Mouse (Mus musculus) natural killer cell, adult 2 months (primary cell): ENCODE data around the gene Ddx58.

Experiments
- DNase-seq, 2 experiments: peaks; one replicate each; pipeline ENCODE4 v3.0.0; 2022; ENCODE audit warnings: low spot score in 2 of 2

Ddx58 gene

DNA sequence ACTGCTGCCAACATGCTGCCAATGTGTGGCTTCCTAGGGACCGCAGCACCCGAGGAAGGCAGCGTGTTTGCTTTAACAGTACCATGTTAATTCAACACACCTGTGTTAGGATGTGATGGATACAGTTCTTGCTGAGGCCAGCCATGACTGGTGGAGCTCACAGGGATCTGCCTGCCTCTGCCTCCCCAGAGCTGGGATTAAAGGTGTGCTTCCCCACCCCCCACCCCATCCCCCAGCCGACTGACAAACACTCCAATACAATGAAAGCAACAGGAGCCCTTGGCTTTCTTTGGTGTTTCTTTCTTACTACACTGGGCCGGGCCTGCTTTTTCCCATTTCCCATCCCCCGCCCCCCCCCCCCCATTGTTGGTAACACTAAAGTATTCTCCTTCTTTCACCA lies 5.4 kb downstream of the Ddx58 start:
- DNase-seq: no peak

DNA sequence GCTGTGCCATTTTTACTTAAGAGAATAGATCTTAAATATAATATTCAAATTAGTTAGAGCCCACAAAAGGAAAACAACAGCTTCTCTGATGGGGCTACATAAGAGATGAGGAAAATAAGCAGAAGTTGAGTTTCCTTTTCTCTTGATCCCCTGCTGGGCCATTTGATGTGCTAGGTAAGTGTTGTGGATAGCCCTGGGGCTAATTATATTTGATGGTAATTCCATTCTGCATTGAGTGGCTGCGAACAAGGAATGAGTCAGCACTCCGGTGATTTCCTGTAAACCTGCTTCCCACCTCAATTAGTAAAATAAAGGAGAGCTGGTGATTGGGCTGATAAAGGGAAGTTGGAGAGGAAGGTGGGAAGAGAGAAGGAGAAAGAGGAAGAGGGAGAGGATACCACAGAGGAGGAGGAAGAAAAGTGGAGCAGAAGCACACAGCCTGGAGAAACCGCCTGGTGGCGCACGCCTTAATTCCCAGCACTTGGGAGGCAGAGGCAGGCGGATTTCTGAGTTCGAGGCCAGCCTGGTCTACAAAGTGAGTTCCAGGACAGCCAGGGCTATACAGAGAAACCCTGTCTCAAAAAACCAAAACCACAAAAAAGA lies 6.5 kb downstream of the Ddx58 start:
- no peak for DNase-seq

DNA sequence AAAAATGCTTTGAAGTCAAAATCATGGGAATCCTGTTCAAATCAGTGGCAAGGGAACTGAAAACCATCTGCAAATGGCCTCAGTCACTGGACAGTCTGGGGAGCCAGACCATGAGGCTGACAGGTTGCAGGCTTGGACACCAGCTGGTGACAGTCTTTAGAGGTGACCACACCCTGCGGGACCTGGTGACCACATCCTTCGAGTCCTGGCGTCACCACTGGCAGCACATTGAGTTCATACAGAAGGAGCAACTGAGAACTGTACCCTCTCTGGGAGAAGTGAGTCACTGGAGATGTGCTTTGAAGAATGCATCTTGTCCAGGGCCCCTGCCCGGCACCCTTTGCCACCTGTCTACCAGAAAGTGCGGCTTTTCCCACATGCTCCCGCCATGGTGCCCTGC lies 9.9 kb downstream of the Ddx58 start:
- peak; percentile 68 to 79 for DNase-seq

DNA sequence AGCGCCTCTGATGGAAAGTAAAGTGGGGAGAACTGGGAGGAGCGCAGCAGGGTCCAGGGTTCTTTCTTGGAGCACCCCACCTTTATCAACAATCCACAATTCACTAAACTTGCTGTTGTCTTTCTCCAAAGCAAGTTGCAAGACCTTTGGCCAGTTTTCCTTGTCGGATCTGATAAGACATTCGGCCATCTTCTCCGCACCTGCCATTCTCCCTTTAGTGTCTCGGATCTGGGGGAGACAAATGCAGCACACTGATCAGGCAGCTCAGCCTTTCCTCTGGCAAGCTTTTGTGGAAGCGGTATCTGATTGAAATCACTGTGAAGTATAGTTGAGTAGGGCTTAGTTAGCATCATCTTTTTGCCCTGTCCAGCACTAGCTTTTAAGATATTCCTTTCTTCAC lies 11.7 kb downstream of the Ddx58 start:
- DNase-seq: no peak

DNA sequence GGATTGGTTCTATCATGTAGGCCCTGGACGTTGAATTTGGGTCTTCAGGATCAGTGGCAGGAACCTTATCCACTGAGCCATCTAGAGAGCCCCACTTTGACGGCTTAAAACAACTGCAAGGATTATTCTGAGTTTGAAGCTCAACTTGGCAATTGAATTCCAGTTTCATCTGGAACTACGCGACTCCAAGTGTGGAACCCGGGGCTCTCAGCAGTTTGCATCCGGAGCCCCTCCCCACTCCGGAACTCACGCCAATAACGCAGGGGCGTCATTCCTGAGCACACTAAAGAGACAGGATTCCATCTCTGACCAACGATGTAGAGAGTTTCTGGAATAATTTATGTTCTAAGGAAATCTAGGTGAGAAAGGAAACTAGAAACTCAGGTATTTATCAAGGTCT lies 12.5 kb downstream of the Ddx58 start:
- DNase-seq: no peak

DNA sequence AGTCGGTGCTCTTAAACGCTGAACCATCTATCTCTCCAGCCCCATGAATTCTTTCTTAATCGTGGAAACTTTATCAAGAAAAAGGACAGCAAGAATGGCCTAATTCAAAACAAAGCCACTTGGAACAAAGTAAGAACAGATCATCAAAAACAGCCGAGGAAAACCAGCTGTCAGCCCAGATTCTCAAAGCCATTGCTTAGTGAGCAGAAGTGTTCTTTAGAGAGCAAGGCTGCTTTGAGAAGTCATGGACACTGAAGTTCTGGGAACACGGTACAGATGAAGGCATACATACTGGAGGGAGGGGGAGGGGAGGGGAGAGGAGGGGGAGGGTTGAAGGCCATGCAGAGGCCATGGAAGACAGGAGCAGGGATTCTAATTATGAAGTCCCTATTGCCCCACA lies 13.5 kb downstream of the Ddx58 start:
- no peak for DNase-seq

DNA sequence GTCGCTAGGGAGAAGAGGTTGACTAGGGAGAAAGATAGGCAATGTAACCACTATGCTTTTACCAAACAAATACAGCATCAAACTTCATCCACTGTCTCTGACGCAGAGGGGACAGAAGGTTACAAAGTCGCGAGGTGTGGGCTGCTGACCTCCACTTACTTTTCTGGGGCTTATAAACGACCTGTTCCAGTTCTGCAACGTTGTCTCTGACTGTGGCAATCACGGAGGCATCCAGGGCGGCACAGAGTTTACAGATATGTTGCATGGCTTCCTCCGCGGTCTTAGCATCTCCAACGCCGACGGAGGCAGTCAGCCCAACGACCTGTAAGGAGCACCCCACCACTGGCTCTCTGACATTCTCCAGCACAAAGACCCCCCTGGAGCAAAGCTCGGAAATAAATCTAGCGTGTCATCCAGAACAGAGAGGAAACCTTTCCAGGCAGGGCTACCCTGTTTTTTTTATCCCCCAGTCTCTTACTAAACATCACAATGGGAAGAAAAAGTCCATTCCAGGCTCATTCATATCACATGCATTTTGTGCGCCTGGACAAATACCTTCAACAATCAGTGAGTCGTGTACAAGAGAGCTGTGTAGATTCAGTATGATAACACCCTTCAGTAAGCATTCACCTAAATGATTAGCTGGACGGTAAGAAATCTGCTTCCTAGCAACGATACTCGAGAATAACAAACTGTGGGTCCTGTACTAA lies 17.6 kb downstream of the Ddx58 start:
- DNase-seq: no peak

DNA sequence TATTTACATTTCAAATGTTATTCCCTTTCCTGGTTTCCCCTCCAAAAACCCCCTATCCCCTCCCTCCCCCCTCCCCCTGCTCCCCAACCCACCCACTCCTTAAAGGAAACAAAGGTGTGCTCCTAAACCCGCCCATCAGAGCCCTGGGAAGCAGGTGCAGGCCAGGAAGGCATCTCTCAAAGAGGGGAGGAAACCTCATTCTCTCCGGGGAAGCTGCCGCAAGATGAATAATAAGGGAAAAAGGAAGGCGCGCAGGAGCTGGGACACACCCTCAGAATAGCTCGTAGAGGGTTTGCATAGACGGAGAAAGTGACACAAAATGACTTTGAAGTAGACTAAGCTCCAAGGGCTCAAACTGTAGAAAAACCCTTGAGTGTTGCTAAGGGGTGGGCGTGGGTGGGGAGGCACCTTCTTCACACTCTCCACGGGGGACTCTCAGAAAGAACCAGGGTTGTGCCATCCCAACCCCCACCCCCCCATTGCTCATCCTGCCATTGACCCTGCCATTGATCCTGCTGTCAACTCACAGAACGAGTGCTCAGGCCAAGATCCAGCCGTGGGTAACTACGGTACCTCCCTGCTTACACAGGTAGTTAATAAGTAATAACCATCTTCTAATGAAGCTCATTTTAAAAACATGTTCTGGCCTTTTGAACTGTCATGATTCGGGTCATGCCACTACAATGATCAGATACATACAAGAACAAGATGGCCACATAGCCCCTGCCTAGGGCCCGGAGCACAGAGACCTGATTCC lies 18.4 kb downstream of the Ddx58 start:
- no peak for DNase-seq

DNA sequence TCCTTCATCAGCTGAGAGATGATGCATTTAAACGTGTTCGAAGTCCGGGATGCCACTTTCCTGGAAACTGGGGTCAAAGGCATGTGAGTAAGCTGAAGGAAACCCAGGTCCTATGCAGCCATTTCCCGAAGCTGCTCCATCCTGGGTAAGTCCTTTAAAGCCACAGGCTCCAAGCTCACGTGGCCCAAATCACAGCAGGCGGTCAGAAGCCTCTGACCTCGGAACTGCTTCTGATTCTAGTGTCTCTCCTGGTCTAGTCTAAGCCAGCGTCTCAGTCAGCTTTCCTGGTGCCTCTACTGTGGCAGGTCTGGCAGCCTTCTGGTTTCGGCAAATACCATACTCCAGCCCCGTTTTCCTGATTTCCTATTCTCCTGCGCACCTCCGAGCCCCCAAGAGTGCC lies 19.2 kb downstream of the Ddx58 start:
- DNase-seq: no peak

DNA sequence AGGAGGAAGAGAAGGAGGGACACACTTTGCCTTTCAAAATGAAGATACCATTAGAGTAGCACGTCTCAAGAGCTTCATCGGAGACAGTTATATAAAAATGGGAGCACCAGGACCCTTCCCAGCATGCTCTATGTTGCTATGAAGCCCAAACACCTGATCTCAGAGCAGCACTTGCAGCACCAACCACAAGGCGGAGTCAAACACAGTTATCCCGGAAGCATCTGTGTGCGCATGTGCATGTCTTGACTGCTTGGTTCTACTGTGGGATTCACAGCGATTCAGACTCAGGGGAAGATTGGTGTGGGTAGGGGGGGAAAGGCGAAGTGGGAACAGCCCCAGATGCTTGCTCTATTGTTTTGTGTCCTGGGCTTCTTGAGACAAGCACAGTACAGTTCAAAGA lies 21.2 kb downstream of the Ddx58 start:
- DNase-seq: peak in 1 of 2 experiments; percentile 30

DNA sequence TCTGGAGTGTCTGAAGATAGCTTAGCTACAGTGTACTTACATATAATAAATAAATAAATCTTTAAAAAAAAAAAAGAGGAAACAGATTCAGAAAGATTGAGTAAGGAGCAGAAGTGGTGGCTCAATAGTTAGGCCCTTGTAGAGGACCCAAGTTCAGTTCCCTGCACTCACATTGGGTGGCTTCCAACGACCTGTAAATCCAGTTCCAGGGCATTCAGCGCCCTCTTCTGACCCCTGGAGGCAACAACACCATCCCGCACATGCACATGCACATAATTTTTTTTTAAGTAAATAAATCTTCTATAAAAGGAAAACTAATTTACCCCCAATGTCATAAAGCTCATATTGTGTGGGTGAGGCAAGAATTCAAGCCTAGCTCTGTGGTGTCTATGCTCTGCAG lies 21.7 kb downstream of the Ddx58 start:
- no peak for DNase-seq

DNA sequence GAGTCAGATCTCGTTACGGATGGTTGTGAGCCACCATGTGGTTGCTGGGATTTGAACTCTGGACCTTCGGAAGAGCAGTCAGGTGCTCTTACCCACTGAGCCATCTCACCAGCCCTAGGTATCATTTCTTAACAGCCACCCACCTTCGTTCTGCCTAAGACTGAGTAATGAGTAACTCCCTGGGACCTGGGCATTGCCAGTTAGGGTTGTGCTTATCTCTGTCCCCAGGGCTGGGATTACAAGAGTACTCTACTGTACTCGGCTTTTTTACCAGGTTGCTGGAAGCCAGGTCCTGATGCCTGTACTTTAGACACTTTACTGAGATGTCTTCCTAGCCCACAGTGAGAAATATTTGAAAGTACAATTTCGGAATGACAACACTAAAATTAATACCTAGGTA lies 27.5 kb downstream of the Ddx58 start:
- DNase-seq: no peak

DNA sequence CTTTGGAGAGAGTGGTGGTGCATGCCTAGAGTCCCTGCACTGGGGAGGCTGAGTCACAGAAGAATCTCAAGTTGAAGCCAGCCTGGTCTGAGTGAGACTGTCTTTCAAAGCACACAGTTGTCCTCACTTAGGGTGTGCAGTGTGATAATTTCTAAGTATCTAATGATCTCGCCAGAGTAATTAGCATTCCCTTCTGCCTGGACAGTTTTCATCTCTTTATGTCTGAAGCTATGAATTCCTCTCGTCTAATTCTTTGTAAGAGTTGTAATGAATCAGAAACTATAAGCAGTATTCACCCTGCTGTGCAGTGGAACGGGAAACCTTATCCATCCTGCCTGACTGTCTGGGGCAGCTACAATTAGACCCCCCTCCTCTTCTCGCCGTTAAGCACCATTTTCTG lies 31.9 kb downstream of the Ddx58 start:
- no peak for DNase-seq

DNA sequence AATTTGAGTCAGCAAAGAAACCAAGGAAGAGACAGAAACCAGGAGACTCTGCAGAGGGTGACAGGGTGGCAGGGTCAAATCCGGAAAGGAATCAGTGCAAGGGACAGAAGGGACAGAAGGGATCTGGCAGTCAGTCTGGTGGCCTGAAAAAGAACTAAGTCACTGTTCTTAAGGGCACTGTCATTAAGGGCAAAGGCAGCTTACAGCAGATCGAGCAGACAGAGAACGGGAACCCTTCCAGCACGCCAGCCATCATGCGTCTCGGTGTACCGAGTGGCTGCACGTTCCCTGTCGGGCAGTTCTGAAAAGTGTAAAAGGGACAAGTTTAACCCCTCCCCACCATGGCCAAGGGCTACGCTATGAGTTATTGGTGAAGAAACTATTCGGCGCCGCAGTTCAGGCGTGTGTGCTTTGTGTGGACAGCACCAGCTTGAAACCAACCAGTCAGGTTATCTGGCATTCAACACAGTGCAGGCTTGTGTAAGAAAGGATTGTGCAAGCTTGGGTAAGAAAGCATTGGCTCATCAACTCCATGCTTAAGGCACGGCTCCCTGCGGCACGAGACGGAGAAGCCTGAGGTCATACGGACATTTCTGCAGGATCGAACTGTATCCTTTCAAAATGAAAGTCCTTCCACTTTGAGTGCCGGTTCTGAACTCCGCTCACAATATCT lies 34.3 kb downstream of the Ddx58 start:
- no peak for DNase-seq

DNA sequence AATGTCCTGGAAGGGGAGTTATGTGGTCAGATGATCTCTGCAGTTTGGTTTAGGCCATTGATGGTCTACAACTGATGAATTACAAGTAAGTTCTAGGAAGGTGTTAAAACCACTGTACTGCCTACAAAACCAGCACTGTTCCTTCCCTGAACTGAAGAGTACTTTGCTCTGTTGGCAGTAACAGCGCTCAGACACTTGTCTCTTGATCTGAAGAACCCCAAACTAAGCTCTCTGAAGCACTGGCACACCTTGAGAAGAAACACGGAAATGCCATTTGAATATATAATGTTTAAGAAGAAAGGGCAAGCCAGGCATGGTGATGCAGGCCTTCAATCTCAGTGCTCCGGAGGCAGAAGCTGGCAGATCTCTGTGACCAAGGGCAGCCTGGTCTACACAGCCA lies 35.3 kb downstream of the Ddx58 start:
- no peak for DNase-seq

DNA sequence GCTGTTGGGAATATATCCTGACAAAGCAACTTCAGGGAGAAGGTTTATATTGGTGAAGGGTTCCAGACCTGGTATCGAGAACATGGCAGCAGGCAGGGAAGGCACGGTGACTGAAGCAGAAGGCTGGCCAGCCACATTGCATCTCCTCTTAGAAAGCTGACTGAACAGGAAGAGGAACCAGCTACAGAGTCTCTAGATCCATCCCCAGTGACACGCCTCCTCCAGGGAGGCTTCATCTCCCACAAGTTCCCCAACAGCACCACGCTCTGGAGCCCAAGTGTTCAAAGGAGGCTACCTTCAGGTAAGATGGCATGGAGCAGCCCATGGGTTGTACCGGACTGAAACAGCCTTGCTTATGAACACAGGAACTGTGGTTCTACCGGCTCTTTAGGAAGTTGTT lies 37.4 kb downstream of the Ddx58 start:
- no peak for DNase-seq

DNA sequence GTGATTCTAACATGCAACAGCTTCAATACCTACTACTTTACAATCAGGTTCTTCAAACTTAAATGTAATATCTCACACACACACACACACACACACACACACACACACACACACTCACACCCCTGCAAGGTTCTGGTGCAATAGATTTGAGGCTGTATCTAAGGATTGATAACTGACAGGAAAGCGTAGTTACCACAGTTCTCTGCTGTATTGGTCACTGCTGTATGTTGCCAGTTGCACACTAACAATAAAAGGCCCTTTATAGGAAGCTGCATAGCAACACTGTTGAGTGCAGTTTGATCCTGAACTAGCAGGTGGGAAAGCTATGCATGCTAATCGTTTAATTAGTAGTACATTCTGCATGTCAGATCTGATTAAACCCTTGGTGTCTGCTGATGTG lies 44.3 kb downstream of the Ddx58 start:
- no peak for DNase-seq

DNA sequence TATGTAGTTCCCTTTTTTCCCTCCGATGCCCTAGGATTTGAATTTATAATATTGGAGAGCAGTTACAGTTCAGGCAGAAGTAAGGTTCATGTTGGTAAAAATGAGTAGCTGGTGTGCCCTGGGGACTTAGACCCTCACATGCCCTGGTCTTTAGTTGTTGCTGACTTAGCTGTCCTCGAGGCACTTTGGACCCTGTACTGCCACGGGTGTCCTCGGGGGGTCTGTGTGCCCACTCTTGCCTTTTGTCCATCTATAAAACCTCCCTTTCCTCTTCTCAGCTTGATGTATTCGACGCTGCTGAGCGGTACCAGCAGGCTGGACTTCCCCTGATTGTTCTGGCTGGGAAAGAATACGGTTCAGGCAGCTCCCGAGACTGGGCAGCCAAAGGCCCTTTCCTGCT lies 46.2 kb downstream of the Ddx58 start:
- no peak for DNase-seq

DNA sequence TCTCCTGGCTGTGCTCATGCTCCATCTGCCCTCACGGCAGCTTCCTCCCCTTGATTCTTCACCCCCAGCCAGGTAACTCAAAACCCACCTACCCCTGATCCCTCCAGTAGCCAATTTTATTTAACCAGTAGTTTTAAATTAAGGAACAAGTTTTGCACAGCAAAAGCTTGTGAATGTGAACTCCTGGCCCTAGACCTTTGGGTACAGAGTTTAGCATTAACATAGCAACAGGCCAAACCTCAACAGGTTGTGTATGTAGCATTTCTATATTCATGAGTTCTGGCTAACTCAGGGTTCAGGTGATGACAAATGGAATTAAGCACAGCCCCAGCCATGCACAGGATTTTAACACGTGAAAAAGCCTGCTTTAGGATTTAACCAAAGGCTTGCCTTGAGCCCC lies 47.4 kb downstream of the Ddx58 start:
- DNase-seq: no peak

DNA sequence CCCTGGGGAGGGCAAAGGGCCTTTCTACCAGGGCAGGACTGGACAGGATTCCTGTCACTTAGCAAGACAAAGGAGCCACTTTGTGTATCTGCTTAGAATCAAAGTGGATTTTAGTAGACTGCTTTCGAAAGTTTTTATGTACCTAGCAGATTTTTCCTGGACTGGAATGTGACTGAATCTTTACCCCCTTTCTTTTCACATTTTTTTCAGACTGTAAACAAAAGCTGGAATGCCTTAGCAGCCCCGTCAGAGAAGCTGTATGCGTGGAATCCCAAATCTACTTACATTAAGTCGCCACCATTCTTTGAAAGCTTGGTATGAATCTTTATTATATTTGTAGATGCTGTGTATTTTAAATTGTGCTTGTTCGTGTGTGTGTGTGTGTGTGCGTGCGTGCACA lies 51.7 kb downstream of the Ddx58 start:
- no peak for DNase-seq

DNA sequence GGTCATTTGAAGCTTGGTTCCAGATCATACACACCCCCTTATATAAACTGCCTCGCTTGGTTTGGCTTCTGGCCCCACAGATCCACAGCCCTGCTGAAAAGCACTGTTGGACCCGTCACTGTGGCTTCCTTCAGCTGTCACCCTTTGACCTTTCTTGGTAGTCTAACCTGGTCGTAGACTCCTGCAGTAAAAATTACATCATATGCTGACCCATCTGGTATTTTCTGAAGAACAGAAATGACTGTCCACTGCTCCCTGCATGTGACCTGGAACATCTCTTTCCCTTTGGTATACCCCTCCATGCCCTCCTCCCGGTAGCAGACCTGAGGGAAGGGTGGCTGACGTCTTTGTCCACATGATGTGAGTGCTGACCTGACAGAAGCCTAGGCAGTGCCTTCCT lies 55.2 kb downstream of the Ddx58 start:
- no peak for DNase-seq

DNA sequence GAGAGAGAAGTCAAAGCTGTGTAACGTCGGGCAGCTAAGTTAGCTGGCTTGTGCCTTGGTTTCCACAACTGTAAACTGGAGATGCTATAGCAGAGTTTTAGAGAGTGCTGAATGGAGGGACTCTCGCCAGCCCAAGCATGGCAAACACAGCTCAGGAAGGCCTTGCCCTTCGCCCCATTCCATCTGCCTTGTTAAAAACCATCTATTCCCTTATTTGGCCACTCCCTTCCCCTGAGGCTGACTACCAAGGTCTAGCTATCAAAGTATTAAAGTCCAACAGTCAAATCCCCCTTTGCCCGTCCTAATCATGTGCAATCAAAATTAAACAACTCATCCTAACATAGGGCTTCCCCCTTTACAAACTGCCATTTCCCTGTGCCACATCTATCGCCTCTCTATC lies 55.8 kb downstream of the Ddx58 start:
- DNase-seq: no peak
